Mouse (Mus musculus) gastrocnemius, adult 8-10 months (tissue): ENCODE results near the gene Arhgef12. TPM values are rescaled to one million over a fixed set of nuclear protein-coding genes. Genes with fewer than 3 reads are reported as not detected.

Source experiments
- DNase-seq, 2 experiments: peaks; one replicate each; pipeline ENCODE4 v3.0.0; 2022; ENCODE audit warnings: low spot score in 2 of 2
- total RNA-seq, 4 experiments: library from RNA; stranded (reverse); gene quantifications; 2 replicates each; pipeline ENCODE4 v1.2.4; 2022

Arhgef12 gene
- total RNA-seq, 4 experiments from 2014 or later: 41.1 to 64.5 (median 52.8) TPM

- no peak for DNase-seq
Observed at GRCm38 (mm10) chr9:43109125-43109524, 2.1 kb upstream of the Arhgef12 start.

- DNase-seq: no peak
Observed at GRCm38 (mm10) chr9:43108721-43109120, 1.7 kb upstream of the Arhgef12 start.

GRCm38 (mm10) chr9:43108081-43108480 is 1.0 kb upstream of the Arhgef12 start:
- no peak for DNase-seq

GRCm38 (mm10) chr9:43107555-43107954 is 516 bp upstream of the Arhgef12 start:
- no peak for DNase-seq

- peak; percentile 36 to 46 for DNase-seq
Observed at GRCm38 (mm10) chr9:43106426-43107186, 433 bp downstream of the Arhgef12 start.

GRCm38 (mm10) chr9:43105664-43106361 is 1.2 kb downstream of the Arhgef12 start:
- DNase-seq: peak; percentile 89

- peak in 1 of 2 experiments; percentile 27 for DNase-seq
Observed at GRCm38 (mm10) chr9:43104873-43105663, 2.0 kb downstream of the Arhgef12 start.

- DNase-seq: no peak
Observed at GRCm38 (mm10) chr9:43104526-43104872, 2.5 kb downstream of the Arhgef12 start.

- no peak for DNase-seq
Observed at GRCm38 (mm10) chr9:43103675-43104299, 3.3 kb downstream of the Arhgef12 start.

GRCm38 (mm10) chr9:43102931-43103330 is 4.1 kb downstream of the Arhgef12 start:
- DNase-seq: no peak

GRCm38 (mm10) chr9:43101936-43102595 is 5.0 kb downstream of the Arhgef12 start:
- DNase-seq: no peak

- DNase-seq: no peak
Observed at GRCm38 (mm10) chr9:43098922-43099321, 8.1 kb downstream of the Arhgef12 start.

- DNase-seq: no peak
Observed at GRCm38 (mm10) chr9:43097801-43098557, 9.1 kb downstream of the Arhgef12 start.

GRCm38 (mm10) chr9:43096337-43096736 is 10.7 kb downstream of the Arhgef12 start:
- no peak for DNase-seq

- no peak for DNase-seq
Observed at GRCm38 (mm10) chr9:43094828-43095227, 12.2 kb downstream of the Arhgef12 start.

- DNase-seq: no peak
Observed at GRCm38 (mm10) chr9:43093803-43094202, 13.2 kb downstream of the Arhgef12 start.

- no peak for DNase-seq
Observed at GRCm38 (mm10) chr9:43085686-43086285, 21.3 kb downstream of the Arhgef12 start.

- no peak for DNase-seq
Observed at GRCm38 (mm10) chr9:43084496-43085362, 22.3 kb downstream of the Arhgef12 start.
